Mouse (Mus musculus): ENCODE measurements around the gene Nkd1. TPM values are rescaled to one million over a fixed set of nuclear protein-coding genes. Genes with fewer than 3 reads are reported as not detected.

Nkd1 gene
- polyA plus RNA-seq, 1 experiment from 2014 or later, result 48.9 TPM

- 0 out of 2 replicates have a peak, but pooled peaks have one; percentile 14 for ATAC-seq (ENCODE audit: low read depth)
- H3K4me3 ChIP-seq, result no peak overlapping the region
- H3K9me3 ChIP-seq, result no peaks in the 10 kb centered on the region
- WGBS, result 92% methylated on average over 4 of the region's 4 CpGs
- peaks cover 26% of the 10 kb centered on the region for H3K4me1 ChIP-seq (replicated peaks)
- no peaks in the 10 kb centered on the region for H3K27me3 ChIP-seq
- no peak overlapping the region for H3K9ac ChIP-seq
- H3K27ac ChIP-seq (replicated peaks), result no peak overlapping the region
- 0 out of 2 replicates have a peak, but pooled peaks cover 6% of the 10 kb centered on the region for H3K36me3 ChIP-seq
- no peak overlapping the region for H3K4me2 ChIP-seq
Measured at GRCm38 (mm10) chr8:88539963-88540362, 18.8 kb downstream of the Nkd1 start.

DNA sequence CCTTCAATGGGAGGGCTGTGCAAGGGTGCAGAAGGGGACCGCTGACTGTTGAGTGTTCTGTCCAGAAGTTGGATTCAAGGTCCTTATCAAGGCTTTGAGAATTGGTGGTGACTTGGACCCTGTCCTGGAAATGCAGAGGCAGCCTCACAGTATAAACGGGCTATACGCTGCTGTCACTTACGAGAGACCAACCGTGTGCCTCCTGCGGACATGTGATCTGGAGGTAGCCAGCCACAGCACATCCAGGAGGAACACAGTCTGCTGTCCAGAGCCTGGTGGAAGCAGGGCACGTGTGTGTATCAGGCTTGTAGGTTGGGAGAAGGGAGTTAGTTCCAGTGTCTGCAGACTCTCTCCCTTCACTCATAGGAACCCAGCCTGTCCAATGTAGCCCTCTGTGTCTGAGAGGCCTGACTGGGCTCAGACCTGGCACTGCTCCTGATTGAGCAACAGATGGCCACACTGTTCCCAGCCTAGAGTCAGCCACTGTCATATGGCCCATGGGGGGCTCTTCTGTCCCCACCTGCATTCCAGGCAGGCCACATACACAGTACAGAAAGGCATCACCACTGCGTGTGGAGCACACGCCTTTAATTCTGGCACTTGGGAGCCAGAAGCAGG lies 21.6 kb downstream of the Nkd1 start:
- WGBS, result 87% methylated on average over 9 of the region's 9 CpGs
- Histone ChIP-seq H3K4me1 (replicated peaks) (peaks cover 19% of the 10 kb centered on the region), H3K4me2 (no peak overlapping the region), H3K27ac (replicated peaks) (no peak overlapping the region), H3K4me3 (no peak overlapping the region), H3K36me3 (0 out of 2 replicates have a peak, but pooled peaks cover 11% of the 10 kb centered on the region), H3K27me3 (no peaks in the 10 kb centered on the region), H3K9me3 (no peaks in the 10 kb centered on the region), H3K9ac (no peak overlapping the region)
- ATAC-seq (ENCODE audit: low read depth), result no peak

GRCm38 (mm10) chr8:88544677-88545076 lies 23.5 kb downstream of the Nkd1 start:
- no peak overlapping the region for H3K9ac ChIP-seq
- H3K9me3 ChIP-seq, result no peaks in the 10 kb centered on the region
- no peak overlapping the region for H3K27ac ChIP-seq (replicated peaks)
- no peaks in the 10 kb centered on the region for H3K27me3 ChIP-seq
- H3K4me2 ChIP-seq, result no peak overlapping the region
- no peak overlapping the region for H3K4me3 ChIP-seq
- H3K36me3 ChIP-seq, result peaks cover 25% of the 10 kb centered on the region
- WGBS, result 84% methylated on average over 4 of the region's 4 CpGs
- peaks cover 8% of the 10 kb centered on the region for H3K4me1 ChIP-seq (replicated peaks)
- ATAC-seq (ENCODE audit: low read depth), result 0 out of 2 replicates have a peak, but pooled peaks have one; percentile 4

DNA sequence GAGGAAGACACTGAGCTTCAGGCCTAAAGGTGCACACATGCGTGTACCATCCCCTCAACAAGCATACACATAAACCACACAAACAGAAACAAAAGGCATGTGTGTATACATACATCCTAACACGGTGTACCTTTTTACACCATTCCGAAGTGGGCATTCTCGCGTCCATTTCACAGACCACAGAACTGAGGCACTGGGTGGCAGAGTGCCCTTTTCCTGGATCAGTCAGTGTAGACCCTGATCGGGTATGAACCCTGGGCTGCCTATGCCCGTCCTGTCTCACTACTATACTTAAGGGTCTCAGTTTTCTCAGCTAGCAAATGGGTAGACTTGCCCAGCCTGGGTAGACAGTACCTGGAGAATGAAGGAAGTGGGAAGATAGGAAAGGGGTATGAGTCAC lies 24.3 kb downstream of the Nkd1 start:
- WGBS, result 97% methylated on average over 7 of the region's 7 CpGs
- Histone ChIP-seq H3K4me1 (replicated peaks) (peaks cover 8% of the 10 kb centered on the region), H3K27ac (replicated peaks) (peak overlapping the region; percentile 42)

DNA sequence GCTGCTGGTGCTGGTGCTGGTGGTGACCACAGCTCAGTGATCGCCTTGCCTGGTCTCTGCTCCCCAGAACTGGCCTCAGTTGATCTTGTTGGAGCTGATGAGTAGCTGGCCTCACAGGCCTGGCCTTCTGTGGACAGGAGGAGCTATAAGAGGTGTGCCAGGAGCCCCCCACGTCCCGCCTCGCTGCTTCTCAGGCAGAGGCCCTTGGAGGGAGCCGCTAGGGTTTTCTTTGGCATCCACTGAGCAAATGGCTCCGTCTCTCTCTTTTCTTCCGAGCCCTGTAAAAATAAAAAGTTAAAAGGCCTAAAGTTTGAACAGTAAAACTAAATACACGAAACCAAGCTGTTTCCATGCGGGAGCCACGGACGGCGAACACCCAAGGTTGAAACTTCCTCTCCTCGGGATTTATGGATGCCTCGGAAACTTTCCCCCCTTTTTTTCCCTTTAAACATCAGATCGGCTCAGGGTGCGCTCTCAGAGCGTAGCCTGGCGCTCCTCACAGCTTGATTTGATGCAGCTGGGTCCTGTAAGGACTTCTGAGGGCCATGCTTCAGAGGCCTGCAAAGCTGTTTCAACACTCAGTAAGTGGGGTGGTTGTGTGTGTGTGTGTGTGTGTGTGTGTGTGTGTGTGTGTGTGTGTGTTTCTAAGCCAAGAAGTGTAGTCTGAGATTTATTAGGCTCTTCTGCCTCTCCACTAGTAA lies 25.0 kb downstream of the Nkd1 start:
- Histone ChIP-seq H3K27ac (replicated peaks) (peak overlapping the region; percentile 42), H3K27me3 (no peaks in the 10 kb centered on the region), H3K9me3 (no peaks in the 10 kb centered on the region), H3K4me3 (no peak overlapping the region), H3K4me1 (replicated peaks) (peaks cover 8% of the 10 kb centered on the region), H3K9ac (no peak overlapping the region), H3K36me3 (peaks cover 25% of the 10 kb centered on the region), H3K4me2 (no peak overlapping the region)
- no peak for ATAC-seq (ENCODE audit: low read depth)
- WGBS, result 74% methylated on average over 18 of the region's 18 CpGs

More for the DNA sequence above, 24.3 kb downstream of the Nkd1 start:
- Histone ChIP-seq H3K9me3 (no peaks in the 10 kb centered on the region), H3K27me3 (no peaks in the 10 kb centered on the region), H3K4me3 (no peak overlapping the region), H3K36me3 (peaks cover 25% of the 10 kb centered on the region), H3K9ac (no peak overlapping the region), H3K4me2 (no peak overlapping the region)
- ATAC-seq (ENCODE audit: low read depth), result no peak

- Histone ChIP-seq H3K4me1 (replicated peaks) (0 out of 2 replicates have a peak, but pooled peaks cover 8% of the 10 kb centered on the region), H3K4me2 (no peak overlapping the region), H3K9me3 (no peaks in the 10 kb centered on the region), H3K27me3 (no peaks in the 10 kb centered on the region), H3K4me3 (no peak overlapping the region), H3K36me3 (no peaks in the 10 kb centered on the region), H3K27ac (replicated peaks) (no peak overlapping the region), H3K9ac (no peak overlapping the region)
- no peak for ATAC-seq (ENCODE audit: low read depth)
- 74% methylated on average over 4 of the region's 4 CpGs for WGBS
Measured at GRCm38 (mm10) chr8:88555669-88556068, 34.5 kb downstream of the Nkd1 start.

- peaks cover 20% of the 10 kb centered on the region; the same call in 1 of the 2 replicates for H3K4me1 ChIP-seq (replicated peaks)
- H3K36me3 ChIP-seq, result no peaks in the 10 kb centered on the region
- H3K4me2 ChIP-seq, result no peak overlapping the region
- no peak overlapping the region for H3K4me3 ChIP-seq
- H3K9ac ChIP-seq, result no peak overlapping the region
- WGBS, result 87% methylated on average over 6 of the region's 6 CpGs
- ATAC-seq (ENCODE audit: low read depth), result no peak
- H3K9me3 ChIP-seq, result no peaks in the 10 kb centered on the region
- H3K27me3 ChIP-seq, result no peaks in the 10 kb centered on the region
- no peak overlapping the region for H3K27ac ChIP-seq (replicated peaks)
Measured at GRCm38 (mm10) chr8:88559985-88560473, 38.9 kb downstream of the Nkd1 start.

- Histone ChIP-seq H3K4me3 (no peak overlapping the region), H3K4me1 (replicated peaks) (peaks cover 32% of the 10 kb centered on the region), H3K27me3 (no peaks in the 10 kb centered on the region), H3K9me3 (no peaks in the 10 kb centered on the region), H3K36me3 (no peaks in the 10 kb centered on the region), H3K9ac (no peak overlapping the region), H3K27ac (replicated peaks) (no peak overlapping the region), H3K4me2 (no peak overlapping the region)
- no peak for ATAC-seq (ENCODE audit: low read depth)
- 78% methylated on average over 3 of the region's 3 CpGs for WGBS
Measured at GRCm38 (mm10) chr8:88561402-88561801, 40.2 kb downstream of the Nkd1 start.

- H3K4me1 ChIP-seq (replicated peaks), result peaks cover 56% of the 10 kb centered on the region
- no peak overlapping the region for H3K4me3 ChIP-seq
- no peaks in the 10 kb centered on the region for H3K27me3 ChIP-seq
- 0 out of 2 replicates have a peak overlapping the region, but pooled peaks have one; percentile 33 for H3K27ac ChIP-seq (replicated peaks)
- WGBS, result 69% methylated on average over 8 of the region's 11 CpGs
- no peak overlapping the region for H3K9ac ChIP-seq
- ATAC-seq (ENCODE audit: low read depth), result no peak
- no peaks in the 10 kb centered on the region for H3K9me3 ChIP-seq
- H3K36me3 ChIP-seq, result no peaks in the 10 kb centered on the region
- no peak overlapping the region for H3K4me2 ChIP-seq
Measured at GRCm38 (mm10) chr8:88564256-88564903, 43.2 kb downstream of the Nkd1 start.

- Histone ChIP-seq H3K9ac (no peak overlapping the region), H3K36me3 (no peaks in the 10 kb centered on the region), H3K4me2 (no peak overlapping the region), H3K27ac (replicated peaks) (no peak overlapping the region), H3K4me3 (no peak overlapping the region), H3K4me1 (replicated peaks) (peaks cover 65% of the 10 kb centered on the region), H3K27me3 (no peaks in the 10 kb centered on the region), H3K9me3 (no peaks in the 10 kb centered on the region)
- 72% methylated on average over 4 of the region's 4 CpGs for WGBS
- ATAC-seq (ENCODE audit: low read depth), result no peak
Measured at GRCm38 (mm10) chr8:88566119-88566518, 45.0 kb downstream of the Nkd1 start.

DNA sequence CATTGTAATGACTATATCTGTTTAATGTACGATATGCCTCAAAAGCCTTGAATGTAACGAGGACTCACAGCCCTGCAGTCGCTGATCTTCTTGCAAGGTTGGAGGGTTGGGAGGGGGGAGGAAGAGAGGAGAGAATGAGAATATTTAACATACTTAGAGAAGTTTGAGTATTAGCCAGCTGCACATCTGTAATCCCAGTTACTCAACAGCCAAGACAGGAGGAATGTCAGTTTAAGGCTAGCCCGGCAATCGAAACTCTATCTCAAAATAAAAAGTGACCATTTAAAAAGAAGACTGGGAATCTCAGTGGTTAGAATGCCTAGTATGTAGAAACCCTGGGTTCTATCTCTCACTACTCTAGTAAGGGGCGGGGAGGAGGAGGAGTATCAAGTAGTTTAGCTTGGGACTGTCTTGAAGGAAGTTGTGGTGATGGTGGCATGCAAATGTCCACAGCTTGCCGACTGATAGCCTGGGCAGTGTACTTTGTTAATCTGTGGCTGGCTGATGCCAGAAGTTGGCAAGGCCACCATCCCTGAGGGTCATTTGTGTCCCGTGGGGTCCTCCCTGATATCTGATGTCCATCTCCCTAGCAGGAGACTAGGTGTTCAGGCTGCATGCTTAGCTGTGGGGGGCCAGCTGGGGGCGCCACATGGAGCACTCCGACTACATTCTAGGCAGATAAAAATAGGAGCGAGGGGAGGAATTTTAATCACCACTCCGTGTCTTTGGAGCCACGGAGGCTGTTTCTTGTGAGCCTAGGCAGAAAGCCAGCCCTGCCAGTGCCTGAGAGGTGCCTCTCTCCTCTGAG lies 46.4 kb downstream of the Nkd1 start:
- 0 out of 2 replicates have a peak overlapping the region, but pooled peaks have one; percentile 18 for H3K27ac ChIP-seq (replicated peaks)
- no peak overlapping the region for H3K9ac ChIP-seq
- H3K4me3 ChIP-seq, result no peak overlapping the region
- H3K4me1 ChIP-seq (replicated peaks), result peaks cover 79% of the 10 kb centered on the region
- no peaks in the 10 kb centered on the region for H3K36me3 ChIP-seq
- H3K4me2 ChIP-seq, result no peak overlapping the region
- no peaks in the 10 kb centered on the region for H3K9me3 ChIP-seq
- ATAC-seq (ENCODE audit: low read depth), result no peak
- H3K27me3 ChIP-seq, result no peaks in the 10 kb centered on the region
- WGBS, result 59% methylated on average over 13 of the region's 13 CpGs
